Mouse (Mus musculus) G1E (cell line): ENCODE results near the gene Gm26602.

Source experiments
- CTCF ChIP-seq: IDR thresholded peaks from 2 replicates; pipeline ENCODE4 v1.5.1; 2012; ENCODE audit warnings: low read depth, low read length, inconsistent platforms, mixed read lengths
- GATA1 ChIP-seq: IDR thresholded peaks from 2 replicates; pipeline ENCODE4 v1.6.1; 2012; ENCODE audit warnings: borderline replicate concordance, low read length, inconsistent platforms, mixed read lengths
- GATA2 ChIP-seq: IDR thresholded peaks from 2 replicates; pipeline ENCODE4 v1.6.1; 2012; ENCODE audit warnings: low read depth, low read length, inconsistent platforms, borderline replicate concordance
- POLR2AphosphoS5 ChIP-seq: IDR thresholded peaks from 2 replicates; pipeline ENCODE4 v1.6.1; 2012; ENCODE audit warnings: low read depth, low read length, inconsistent platforms; ENCODE audit not compliant: insufficient replicate concordance
- TAL1 ChIP-seq: conservative IDR thresholded peaks from 2 replicates; pipeline ENCODE4 v1.6.1; 2012; ENCODE audit warnings: low read depth, low read length, inconsistent platforms, mixed read lengths

DNA sequence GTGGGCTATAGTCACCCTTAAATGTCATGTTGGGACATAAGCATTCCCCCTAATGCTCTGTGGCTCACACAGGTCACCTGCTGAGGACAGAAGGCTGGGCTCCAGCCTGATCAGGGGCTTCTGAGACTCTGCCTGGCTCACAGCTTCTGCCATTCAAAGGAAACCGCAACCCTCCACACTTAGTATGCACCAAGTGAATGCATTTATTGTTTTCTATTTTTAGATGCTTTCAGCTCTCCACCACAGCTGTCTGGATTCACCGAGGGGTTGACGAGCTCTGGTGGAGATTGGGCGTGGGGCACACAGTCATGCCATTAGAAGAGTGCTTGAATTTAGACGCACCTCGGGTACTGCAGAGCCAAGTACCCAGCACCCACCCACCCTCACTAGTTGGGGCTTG lies 37.3 kb upstream of the Gm26602 start:
- no peak for TF ChIP-seq CTCF
- TF ChIP-seq TAL1: no peak
- TF ChIP-seq GATA1: no peak
- no peak for TF ChIP-seq POLR2AphosphoS5
- TF ChIP-seq GATA2: no peak
